Mouse (Mus musculus): ENCODE measurements around the gene Akp3.

The Akp3 gene

GRCm38 (mm10) chr1:87124673-87125072 lies at the start of gene Akp3:
Gene Akp3 (plus strand): TSS chr1:87124973.
- Histone ChIP-seq H3K27me3 (ENCODE audit: control insufficient read depth, insufficient read depth, low read length, poor library complexity, severe bottlenecking) (no peaks in the 10 kb centered on the region), H3K36me3 (ENCODE audit: control insufficient read depth, insufficient read depth, low read length, poor library complexity, severe bottlenecking) (no peaks in the 10 kb centered on the region)
- no peak for DNase-seq (ENCODE audit: low read depth, low spot score)

DNA sequence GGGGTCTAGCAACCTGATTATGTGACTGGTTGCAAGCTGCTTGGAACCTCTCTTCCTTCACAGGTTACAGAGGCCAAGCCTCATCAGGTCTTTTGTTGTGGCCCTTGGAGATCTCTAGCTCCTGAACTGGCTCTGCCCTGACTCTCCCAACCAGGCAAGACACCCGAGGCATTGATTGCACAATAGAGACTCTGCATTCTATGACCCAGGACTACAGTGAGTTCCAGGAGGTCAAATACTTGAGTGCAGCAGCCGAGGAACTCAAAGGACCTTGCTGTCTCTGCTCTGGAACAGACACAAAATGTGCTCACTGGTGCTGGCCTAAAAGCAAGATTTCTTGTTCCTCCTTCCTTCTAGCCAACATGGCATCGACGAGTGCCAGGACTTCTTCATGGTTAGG lies 38.6 kb upstream of the Akp3 start:
- no peak for DNase-seq (ENCODE audit: low read depth, low spot score)
- no peaks in the 10 kb centered on the region for H3K36me3 ChIP-seq (ENCODE audit: control insufficient read depth, insufficient read depth, low read length, poor library complexity, severe bottlenecking)

GRCm38 (mm10) chr1:87086964-87087363 lies 37.8 kb upstream of the Akp3 start:
- DNase-seq (ENCODE audit: low read depth, low spot score) = no peak
- Histone ChIP-seq H3K36me3 (ENCODE audit: control insufficient read depth, insufficient read depth, low read length, poor library complexity, severe bottlenecking) (no peaks in the 10 kb centered on the region), H3K27me3 (ENCODE audit: control insufficient read depth, insufficient read depth, low read length, poor library complexity, severe bottlenecking) (no peaks in the 10 kb centered on the region)

More for the DNA sequence above, 38.6 kb upstream of the Akp3 start:
- no peaks in the 10 kb centered on the region for H3K27me3 ChIP-seq (ENCODE audit: control insufficient read depth, insufficient read depth, low read length, poor library complexity, severe bottlenecking)

- DNase-seq (ENCODE audit: low read depth, low spot score) = no peak
- Histone ChIP-seq H3K36me3 (ENCODE audit: control insufficient read depth, insufficient read depth, low read length, poor library complexity, severe bottlenecking) (no peaks in the 10 kb centered on the region), H3K27me3 (ENCODE audit: control insufficient read depth, insufficient read depth, low read length, poor library complexity, severe bottlenecking) (no peaks in the 10 kb centered on the region)
Measured at GRCm38 (mm10) chr1:87089251-87089650, 35.5 kb upstream of the Akp3 start.

GRCm38 (mm10) chr1:87089828-87090227 lies 34.9 kb upstream of the Akp3 start, which contains the start of gene Alppl2:
Gene Alppl2 (minus strand): TSS chr1:87089928.
- Histone ChIP-seq H3K36me3 (ENCODE audit: control insufficient read depth, insufficient read depth, low read length, poor library complexity, severe bottlenecking) (no peaks in the 10 kb centered on the region), H3K27me3 (ENCODE audit: control insufficient read depth, insufficient read depth, low read length, poor library complexity, severe bottlenecking) (no peaks in the 10 kb centered on the region)
- no peak for DNase-seq (ENCODE audit: low read depth, low spot score)

DNA sequence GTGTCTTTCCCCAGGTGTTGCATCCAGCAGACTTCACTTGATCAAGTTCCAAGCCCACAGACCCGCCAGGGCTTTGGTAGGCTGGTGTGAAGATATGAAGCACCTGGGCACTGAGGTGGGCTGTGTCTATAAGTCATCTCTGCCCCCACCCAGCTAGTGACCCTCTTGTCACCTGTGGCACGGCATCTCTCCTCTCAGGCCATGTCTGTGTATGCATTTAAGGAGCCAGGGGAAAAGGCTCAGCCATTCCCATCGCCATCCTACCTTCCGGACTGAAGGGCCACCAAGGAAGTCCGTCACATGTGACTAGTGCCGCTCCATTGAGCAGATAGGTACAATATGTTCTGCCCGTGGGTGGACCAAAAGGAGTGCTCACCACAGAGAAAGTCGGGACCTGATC lies 29.1 kb upstream of the Akp3 start:
- no peaks in the 10 kb centered on the region for H3K27me3 ChIP-seq (ENCODE audit: control insufficient read depth, insufficient read depth, low read length, poor library complexity, severe bottlenecking)
- no peak for DNase-seq (ENCODE audit: low read depth, low spot score)
- no peaks in the 10 kb centered on the region for H3K36me3 ChIP-seq (ENCODE audit: control insufficient read depth, insufficient read depth, low read length, poor library complexity, severe bottlenecking)

- H3K27me3 ChIP-seq (ENCODE audit: control insufficient read depth, insufficient read depth, low read length, poor library complexity, severe bottlenecking) = no peaks in the 10 kb centered on the region
- H3K36me3 ChIP-seq (ENCODE audit: control insufficient read depth, insufficient read depth, low read length, poor library complexity, severe bottlenecking) = no peaks in the 10 kb centered on the region
- peak; percentile 51 for DNase-seq (ENCODE audit: low read depth, low spot score)
Measured at GRCm38 (mm10) chr1:87098358-87098975, 26.3 kb upstream of the Akp3 start.

GRCm38 (mm10) chr1:87101411-87101810 lies 23.4 kb upstream of the Akp3 start, which contains the start of gene Alpi:
Gene Alpi (minus strand): TSS chr1:87101606.
- no peak for DNase-seq (ENCODE audit: low read depth, low spot score)
- no peaks in the 10 kb centered on the region for H3K27me3 ChIP-seq (ENCODE audit: control insufficient read depth, insufficient read depth, low read length, poor library complexity, severe bottlenecking)

GRCm38 (mm10) chr1:87102114-87102513 lies 22.7 kb upstream of the Akp3 start:
- no peak for DNase-seq (ENCODE audit: low read depth, low spot score)
- no peaks in the 10 kb centered on the region for H3K27me3 ChIP-seq (ENCODE audit: control insufficient read depth, insufficient read depth, low read length, poor library complexity, severe bottlenecking)
- no peaks in the 10 kb centered on the region for H3K36me3 ChIP-seq (ENCODE audit: control insufficient read depth, insufficient read depth, low read length, poor library complexity, severe bottlenecking)

More at GRCm38 (mm10) chr1:87101411-87101810, 23.4 kb upstream of the Akp3 start, which contains the start of gene Alpi:
- H3K36me3 ChIP-seq (ENCODE audit: control insufficient read depth, insufficient read depth, low read length, poor library complexity, severe bottlenecking) = no peaks in the 10 kb centered on the region

- Histone ChIP-seq H3K27me3 (ENCODE audit: control insufficient read depth, insufficient read depth, low read length, poor library complexity, severe bottlenecking) (no peaks in the 10 kb centered on the region), H3K36me3 (ENCODE audit: control insufficient read depth, insufficient read depth, low read length, poor library complexity, severe bottlenecking) (no peaks in the 10 kb centered on the region)
- no peak for DNase-seq (ENCODE audit: low read depth, low spot score)
Measured at GRCm38 (mm10) chr1:87103936-87104335, 20.8 kb upstream of the Akp3 start.

DNA sequence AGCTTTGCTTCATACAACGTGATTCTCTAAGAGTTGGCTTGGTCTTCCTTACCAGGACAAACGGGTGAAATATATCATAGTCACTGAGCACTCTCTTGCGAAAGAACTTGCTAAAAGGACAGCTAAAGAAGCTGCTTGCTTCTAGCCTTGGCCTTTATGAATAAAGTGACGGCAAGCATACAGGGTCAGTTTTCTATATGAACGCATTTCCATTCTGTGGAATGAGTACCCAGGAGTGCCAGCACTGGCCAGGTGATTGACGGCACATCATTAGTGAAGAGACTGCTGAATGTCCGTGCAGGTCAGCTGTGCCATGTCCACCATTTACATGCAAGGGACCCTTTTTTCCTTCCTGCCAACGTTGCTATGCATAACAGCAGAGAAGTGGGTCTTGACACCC lies 18.2 kb upstream of the Akp3 start:
- Histone ChIP-seq H3K27me3 (ENCODE audit: control insufficient read depth, insufficient read depth, low read length, poor library complexity, severe bottlenecking) (no peaks in the 10 kb centered on the region), H3K36me3 (ENCODE audit: control insufficient read depth, insufficient read depth, low read length, poor library complexity, severe bottlenecking) (no peaks in the 10 kb centered on the region)
- no peak for DNase-seq (ENCODE audit: low read depth, low spot score)

DNA sequence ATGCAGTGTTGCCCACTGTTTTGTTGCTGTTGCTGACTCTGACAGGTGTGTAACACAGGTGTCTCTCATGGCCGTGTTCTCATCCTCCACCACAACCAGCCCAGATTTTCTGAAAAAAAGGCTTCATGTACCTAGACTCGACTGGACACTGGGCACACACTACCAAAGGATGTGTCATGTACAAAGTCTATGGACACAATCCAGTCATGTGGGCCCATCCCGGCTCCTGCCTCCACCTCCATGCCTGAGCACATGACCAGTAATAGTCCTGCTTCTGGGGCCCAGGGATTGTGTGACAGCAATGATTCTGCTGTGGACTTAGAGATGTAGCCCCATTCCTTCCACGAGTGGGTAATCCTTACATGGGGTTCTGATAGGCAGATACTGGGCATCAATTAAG lies 16.2 kb upstream of the Akp3 start:
- H3K27me3 ChIP-seq (ENCODE audit: control insufficient read depth, insufficient read depth, low read length, poor library complexity, severe bottlenecking) = no peaks in the 10 kb centered on the region
- no peaks in the 10 kb centered on the region for H3K36me3 ChIP-seq (ENCODE audit: control insufficient read depth, insufficient read depth, low read length, poor library complexity, severe bottlenecking)
- DNase-seq (ENCODE audit: low read depth, low spot score) = no peak

- H3K27me3 ChIP-seq (ENCODE audit: control insufficient read depth, insufficient read depth, low read length, poor library complexity, severe bottlenecking) = no peaks in the 10 kb centered on the region
- no peaks in the 10 kb centered on the region for H3K36me3 ChIP-seq (ENCODE audit: control insufficient read depth, insufficient read depth, low read length, poor library complexity, severe bottlenecking)
- DNase-seq (ENCODE audit: low read depth, low spot score) = peak; percentile 28
Measured at GRCm38 (mm10) chr1:87111719-87112354, 12.9 kb upstream of the Akp3 start.

GRCm38 (mm10) chr1:87114784-87115183 lies 10.0 kb upstream of the Akp3 start:
- no peaks in the 10 kb centered on the region for H3K27me3 ChIP-seq (ENCODE audit: control insufficient read depth, insufficient read depth, low read length, poor library complexity, severe bottlenecking)
- DNase-seq (ENCODE audit: low read depth, low spot score) = no peak
- H3K36me3 ChIP-seq (ENCODE audit: control insufficient read depth, insufficient read depth, low read length, poor library complexity, severe bottlenecking) = no peaks in the 10 kb centered on the region

DNA sequence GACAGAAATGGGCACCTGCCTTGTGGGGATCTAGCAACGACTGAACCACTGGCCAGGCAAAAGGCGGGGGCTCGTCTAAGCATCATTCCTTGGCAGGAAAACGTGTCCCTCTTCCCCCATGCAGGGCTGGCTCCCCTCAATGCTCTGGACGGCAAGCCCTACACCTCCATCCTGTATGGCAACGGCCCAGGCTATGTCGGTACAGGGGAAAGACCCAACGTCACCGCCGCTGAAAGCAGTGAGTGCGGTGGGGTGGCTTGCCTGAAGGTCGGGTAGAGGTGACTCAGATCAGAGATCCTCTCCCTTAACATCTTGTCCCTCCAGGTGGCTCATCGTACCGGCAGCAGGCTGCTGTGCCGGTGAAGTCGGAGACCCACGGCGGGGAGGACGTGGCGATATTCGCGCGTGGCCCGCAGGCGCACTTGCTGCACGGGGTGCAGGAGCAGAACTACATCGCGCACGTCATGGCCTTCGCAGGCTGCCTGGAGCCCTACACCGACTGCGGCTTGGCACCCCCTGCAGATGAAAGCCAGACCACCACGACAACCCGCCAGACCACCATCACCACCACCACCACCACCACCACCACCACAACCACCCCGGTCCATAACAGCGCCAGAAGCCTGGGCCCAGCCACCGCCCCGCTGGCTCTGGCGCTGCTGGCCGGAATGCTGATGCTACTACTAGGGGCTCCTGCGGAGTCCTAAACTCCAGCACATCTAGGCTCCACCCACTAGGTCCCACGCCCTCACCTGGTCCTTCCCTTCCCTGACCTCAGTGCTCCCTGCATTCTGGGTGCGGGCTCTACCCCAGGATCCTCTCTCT lies 2.6 kb downstream of the Akp3 start:
- no peaks in the 10 kb centered on the region for H3K36me3 ChIP-seq (ENCODE audit: control insufficient read depth, insufficient read depth, low read length, poor library complexity, severe bottlenecking)
- DNase-seq (ENCODE audit: low read depth, low spot score) = no peak

More for the DNA sequence above, 2.6 kb downstream of the Akp3 start:
- no peaks in the 10 kb centered on the region for H3K27me3 ChIP-seq (ENCODE audit: control insufficient read depth, insufficient read depth, low read length, poor library complexity, severe bottlenecking)
